Mouse (Mus musculus) limb, embryonic 13.5 days (tissue): ENCODE data around the gene Tmem91. TPM values are rescaled to one million over a fixed set of nuclear protein-coding genes. Genes with fewer than 3 reads are reported as not detected.
"Not testable (repeated sequence)": the region's sequence is repeated elsewhere in the genome, so short reads cannot be mapped to it uniquely, and the experiment has no call there.

Source experiments
- ATAC-seq: fragments of 200-750 bp; cut with Nextera tagmentation; 2 replicates; pipeline ENCODE4 v1.8.0; 2017; ENCODE audit warnings: low read depth, moderate number of reproducible peaks, moderate TSS enrichment; ENCODE audit not compliant: low FRiP score
- H3K27ac ChIP-seq: fragments of 300-500 bp; sonication (generic); 2 replicates; pipeline ENCODE4 v1.5.1; 2015; ENCODE audit warnings: inconsistent platforms, mild to moderate bottlenecking, moderate library complexity
- H3K27me3 ChIP-seq: fragments of 300-500 bp; sonication (generic); 2 replicates; pipeline ENCODE4 v1.6.1; 2015; ENCODE audit warnings: mild to moderate bottlenecking, inconsistent platforms
- H3K36me3 ChIP-seq: fragments of 300-500 bp; sonication (generic); 2 replicates; pipeline ENCODE4 v1.6.1; 2015; ENCODE audit warnings: inconsistent platforms, mild to moderate bottlenecking, moderate library complexity
- H3K4me1 ChIP-seq: fragments of 300-500 bp; sonication (generic); 2 replicates; pipeline ENCODE4 v1.6.1; 2015; ENCODE audit warnings: inconsistent platforms
- H3K4me2 ChIP-seq: fragments of 300-500 bp; sonication (generic); replicated peaks from 2 replicates; pipeline ENCODE4 v1.6.1; 2015; ENCODE audit warnings: inconsistent platforms, mild to moderate bottlenecking, moderate library complexity
- H3K4me3 ChIP-seq: fragments of 300-500 bp; sonication (generic); 2 replicates; pipeline ENCODE4 v1.5.1; 2015; ENCODE audit warnings: moderate library complexity, mild to moderate bottlenecking, inconsistent platforms
- H3K9ac ChIP-seq: fragments of 300-500 bp; sonication (generic); 2 replicates; pipeline ENCODE4 v1.6.1; 2015; ENCODE audit warnings: mild to moderate bottlenecking, inconsistent platforms
- H3K9me3 ChIP-seq: fragments of 300-500 bp; sonication (generic); 2 replicates; pipeline ENCODE4 v1.6.1; 2016; ENCODE audit warnings: inconsistent platforms
- WGBS: fragments of 180-500 bp; shearing (Covaris S2); methylation state at CpG from one replicate; pipeline ENCODE4 v1.1.7; 2015; 5-methylcytosine and 5-hydroxymethylcytosine counted together
- polyA plus RNA-seq: library from polyadenylated mRNA; unstranded; fragments of >200 nt; fragmentation: Nextera tagmentation; extraction: Ambion mirVana; gene quantifications from 2 replicates; pipeline ENCODE4 v1.2.1, GENCODE M21; 2015

Gene Tmem91
- polyA plus RNA-seq = 3.7 and 4.9 TPM in 2 replicates

DNA sequence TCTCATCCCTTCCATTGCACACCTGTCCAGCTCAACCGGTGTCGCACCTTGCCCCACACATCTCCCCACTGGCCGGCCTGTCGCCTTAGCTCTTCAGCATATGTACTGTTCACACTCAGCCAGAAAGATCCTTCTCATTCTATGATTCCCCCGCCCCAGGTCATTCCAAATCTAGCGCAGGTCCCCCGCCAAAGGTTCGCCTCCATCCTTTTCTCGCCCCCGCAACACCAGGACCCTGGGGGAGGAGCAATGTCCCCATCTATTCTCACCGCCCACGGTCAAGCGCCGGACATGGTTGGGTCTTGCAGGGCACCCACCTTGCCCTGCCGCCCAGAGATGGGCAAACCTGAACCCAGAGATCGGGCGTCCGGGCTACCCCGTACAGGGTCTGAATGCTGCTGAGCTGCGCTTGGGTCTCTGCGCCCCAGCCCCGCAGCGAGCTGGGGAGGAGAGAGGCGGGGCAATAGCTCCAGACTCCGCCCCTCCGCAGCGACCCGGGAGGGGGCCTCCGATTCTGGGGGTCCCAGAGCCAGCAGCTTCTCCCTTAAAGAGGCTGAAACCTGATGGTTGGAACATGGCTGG is at the start of gene Tmem91:
Tmem91 (minus strand) TSS at position 448 of the 582 bp plus-strand sequence.
- Histone ChIP-seq H3K4me3 (peak within 1 kb of the TSS; percentile 40), H3K36me3 (0 out of 2 replicates have a peak, but pooled peaks cover under 1% of the 10 kb centered on the region), H3K9ac (peak within 1 kb of the TSS; percentile 55), H3K27ac (no peak within 1 kb of the TSS), H3K4me2 (peak within 1 kb of the TSS; percentile 68), H3K9me3 (0 out of 2 replicates have a peak, but pooled peaks cover 4% of the 10 kb centered on the region), H3K4me1 (peaks cover 13% of the 10 kb centered on the region), H3K27me3 (peaks cover 53% of the 10 kb centered on the region)
- WGBS = 2% methylated on average over 29 of the region's 29 CpGs
- no peak for ATAC-seq

DNA sequence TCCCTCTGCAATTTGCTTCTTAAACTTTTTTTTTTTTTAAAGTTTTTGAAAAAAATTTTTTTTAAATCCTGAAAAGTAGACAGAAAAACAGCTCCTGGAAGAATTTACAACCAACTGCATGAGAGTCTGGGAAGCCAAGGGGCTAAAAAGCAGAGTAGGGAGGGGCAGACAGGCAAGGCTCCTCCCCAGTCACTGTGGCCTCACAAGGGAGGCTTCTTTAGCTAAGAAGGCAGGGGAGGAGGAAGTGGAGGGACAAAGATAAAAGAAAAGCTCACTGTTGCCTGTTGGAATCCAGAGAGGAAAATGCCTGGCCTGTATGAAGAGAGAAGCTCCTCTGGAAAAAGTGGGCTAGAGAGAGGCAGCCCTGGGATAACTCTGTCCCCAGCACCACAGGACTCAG is 46.8 kb upstream of the Tmem91 start:
- ATAC-seq = not testable (repeated sequence)
- peaks cover 65% of the 10 kb centered on the region for H3K36me3 ChIP-seq

DNA sequence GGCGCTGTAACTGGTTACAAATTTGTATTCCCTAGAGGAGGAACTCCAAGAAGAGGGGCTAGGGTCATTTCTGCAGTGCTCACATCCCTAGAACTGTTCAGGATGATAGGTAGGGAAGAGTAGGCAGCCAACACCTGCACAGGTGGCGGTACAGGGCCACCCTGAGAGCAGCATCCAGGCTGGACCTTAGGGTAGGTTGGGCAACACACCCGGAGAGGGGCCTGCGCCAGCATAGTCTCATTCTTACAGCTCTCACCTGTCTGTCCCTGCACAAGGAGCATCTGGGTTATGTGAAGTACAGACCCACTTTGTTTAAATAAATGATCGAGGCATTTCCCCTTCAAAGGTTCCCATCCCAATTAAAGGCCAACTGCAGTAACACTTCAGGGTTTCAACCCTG is 45.8 kb upstream of the Tmem91 start:
- Histone ChIP-seq H3K4me1 (peaks cover 18% of the 10 kb centered on the region), H3K9ac (no peak overlapping the region), H3K4me2 (no peak overlapping the region), H3K4me3 (no peak overlapping the region), H3K9me3 (no peaks in the 10 kb centered on the region), H3K27me3 (no peaks in the 10 kb centered on the region), H3K27ac (no peak overlapping the region), H3K36me3 (peaks cover 59% of the 10 kb centered on the region)
- 90% methylated on average over 5 of the region's 5 CpGs for WGBS
- no peak for ATAC-seq

More for the DNA sequence above, 46.8 kb upstream of the Tmem91 start:
- H3K4me3 ChIP-seq, H3K27me3 ChIP-seq, H3K9ac ChIP-seq, H3K4me2 ChIP-seq, H3K27ac ChIP-seq, H3K9me3 ChIP-seq: not testable (repeated sequence)
- peaks cover 18% of the 10 kb centered on the region for H3K4me1 ChIP-seq

DNA sequence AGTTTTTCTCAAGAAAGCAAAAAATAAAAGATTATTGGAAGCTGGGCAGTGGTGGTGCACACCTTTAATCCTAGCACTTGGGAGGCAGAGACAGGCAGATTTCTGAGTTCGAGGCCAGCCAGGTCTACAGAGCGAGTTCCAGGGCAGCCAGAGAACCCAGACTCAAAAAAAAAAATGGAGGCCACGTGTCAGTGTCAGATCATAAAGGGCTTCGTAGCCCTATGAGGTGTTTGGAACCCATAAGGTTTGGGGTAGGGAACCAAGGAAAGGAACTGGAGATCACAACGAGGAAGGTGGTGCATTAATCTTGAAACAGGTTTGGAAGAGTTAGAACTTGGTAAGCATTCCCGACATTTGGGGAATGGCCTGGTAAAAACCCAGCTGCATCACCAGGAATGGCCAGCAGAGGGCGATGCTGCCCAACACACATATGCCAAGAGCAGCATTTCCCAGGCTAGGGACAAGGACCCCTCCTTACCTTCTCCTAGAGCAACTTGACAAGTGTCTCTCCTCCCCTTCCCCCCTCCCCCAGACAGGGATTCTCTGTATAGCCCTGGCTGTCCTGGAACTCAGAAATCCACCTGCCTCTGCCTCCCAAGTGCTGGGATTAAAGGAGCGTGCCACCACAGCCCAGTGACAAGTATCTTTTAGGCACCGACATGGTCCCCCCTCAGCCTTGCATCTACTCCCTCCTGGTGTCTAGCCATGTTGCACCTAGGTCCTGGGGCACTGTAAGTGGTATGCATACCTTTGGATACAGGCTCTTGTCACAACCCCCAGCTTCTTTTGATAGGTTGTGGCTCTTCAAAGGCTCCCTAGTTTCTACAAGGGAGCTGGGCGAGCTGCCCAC is 45.0 kb upstream of the Tmem91 start:
- Histone ChIP-seq H3K36me3 (peaks cover 59% of the 10 kb centered on the region), H3K27ac (peak overlapping the region; percentile 49; the same call in 1 of the 2 replicates), H3K4me2 (peak overlapping the region; percentile 90), H3K9ac (no peak overlapping the region), H3K9me3 (no peaks in the 10 kb centered on the region), H3K27me3 (no peaks in the 10 kb centered on the region), H3K4me3 (peak overlapping the region; percentile 66; the same call in 1 of the 2 replicates), H3K4me1 (peaks cover 18% of the 10 kb centered on the region)
- 0 out of 2 replicates have a peak, but pooled peaks have one; percentile 39 for ATAC-seq
- 61% methylated on average over 10 of the region's 10 CpGs for WGBS

DNA sequence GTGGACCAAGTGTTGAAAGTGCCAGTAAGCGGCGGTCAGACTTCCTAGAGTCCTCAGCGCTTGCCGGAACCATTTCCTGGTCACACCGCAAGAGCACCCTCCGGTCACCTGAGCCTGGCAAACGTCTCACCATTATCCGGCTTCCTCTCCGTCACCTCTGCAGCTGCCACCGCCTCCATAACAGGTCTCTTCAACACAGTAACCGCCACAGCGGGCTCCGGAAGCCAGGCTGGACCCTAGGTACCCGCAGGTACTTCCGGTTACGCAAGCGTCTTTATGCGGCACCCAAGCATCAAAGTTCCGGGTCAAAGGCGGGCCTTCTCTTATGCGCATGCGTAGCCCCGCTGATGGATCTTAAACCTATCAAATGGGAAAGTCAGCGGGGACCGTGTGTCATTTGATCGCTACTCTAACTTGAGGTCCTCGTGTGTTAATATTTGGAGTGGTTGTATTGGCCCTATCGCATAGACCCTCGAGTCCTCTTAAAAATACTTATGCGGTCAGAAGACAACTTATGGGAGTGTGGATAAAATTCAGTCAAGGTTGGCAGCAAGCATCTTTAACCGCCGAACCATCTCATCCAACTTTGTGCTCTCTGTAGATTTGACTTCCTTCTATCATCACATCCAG is 43.9 kb upstream of the Tmem91 start, which contains the start of gene Ccdc97:
Ccdc97 (minus strand) TSS at position 301 of the 630 bp plus-strand sequence.
- Histone ChIP-seq H3K4me3 (peak within 1 kb of the TSS; percentile 66), H3K27me3 (no peaks in the 10 kb centered on the region), H3K36me3 (peaks cover 59% of the 10 kb centered on the region), H3K9ac (peak within 1 kb of the TSS; percentile 74), H3K4me2 (peak within 1 kb of the TSS; percentile 90), H3K9me3 (no peaks in the 10 kb centered on the region), H3K4me1 (peaks cover 18% of the 10 kb centered on the region), H3K27ac (peak within 1 kb of the TSS; percentile 69; the same call in 1 of the 2 replicates)
- 4% methylated on average over 32 of the region's 32 CpGs for WGBS
- peak; percentile 82 for ATAC-seq

DNA sequence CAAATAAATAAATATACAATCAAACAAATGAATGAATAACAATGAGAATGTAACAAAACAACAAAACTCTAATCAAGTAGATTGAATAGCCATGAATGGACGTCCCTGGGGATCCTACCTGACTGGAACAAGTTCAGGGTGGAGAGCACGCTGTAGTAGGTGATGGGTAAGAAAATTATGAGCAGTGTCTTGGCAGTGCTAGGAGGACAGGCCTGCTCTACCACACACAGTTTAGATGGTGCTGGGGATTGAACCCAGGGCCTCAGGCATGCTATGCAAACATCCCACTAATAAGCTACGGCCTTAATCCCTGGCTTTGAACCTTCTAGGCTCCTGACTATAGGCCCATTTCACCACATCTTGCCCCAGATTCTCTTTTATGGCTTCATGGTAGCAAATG is 42.5 kb upstream of the Tmem91 start:
- ATAC-seq = no peak
- Histone ChIP-seq H3K4me1 (peaks cover 20% of the 10 kb centered on the region), H3K27ac (no peak overlapping the region), H3K9me3 (no peaks in the 10 kb centered on the region), H3K27me3 (no peaks in the 10 kb centered on the region), H3K4me3 (peak overlapping the region; percentile 66), H3K9ac (peak overlapping the region; percentile 74), H3K4me2 (peak overlapping the region; percentile 90), H3K36me3 (peaks cover 59% of the 10 kb centered on the region)
- WGBS = 91% methylated on average over 3 of the region's 3 CpGs

DNA sequence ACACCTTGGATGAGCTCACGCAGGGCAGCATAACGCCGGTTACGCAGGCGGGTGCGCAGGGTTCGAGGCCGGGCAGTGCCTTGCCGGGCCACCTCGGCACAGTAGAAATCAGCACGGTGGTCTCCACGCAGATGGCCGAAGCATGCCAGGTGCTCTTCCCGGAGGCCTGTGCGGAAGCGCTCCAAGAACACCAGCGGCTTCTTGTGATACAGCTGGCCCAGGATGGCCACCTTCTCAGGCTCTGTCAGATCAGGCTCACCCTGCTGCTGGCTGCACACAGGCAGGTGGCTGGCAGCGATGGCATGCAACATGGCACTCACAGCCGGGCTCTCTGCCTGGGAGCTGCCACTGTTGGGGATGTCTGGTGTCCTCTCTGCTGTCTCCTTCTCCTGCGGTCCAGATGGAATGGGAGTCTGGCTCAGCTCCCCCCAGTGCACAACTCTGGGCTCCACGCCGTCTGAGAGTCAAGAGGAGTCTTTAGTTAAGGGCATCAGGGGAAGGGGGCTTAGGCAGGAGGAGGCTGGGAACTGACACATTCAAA is 40.8 kb upstream of the Tmem91 start:
- WGBS = 93% methylated on average over 22 of the region's 22 CpGs

DNA sequence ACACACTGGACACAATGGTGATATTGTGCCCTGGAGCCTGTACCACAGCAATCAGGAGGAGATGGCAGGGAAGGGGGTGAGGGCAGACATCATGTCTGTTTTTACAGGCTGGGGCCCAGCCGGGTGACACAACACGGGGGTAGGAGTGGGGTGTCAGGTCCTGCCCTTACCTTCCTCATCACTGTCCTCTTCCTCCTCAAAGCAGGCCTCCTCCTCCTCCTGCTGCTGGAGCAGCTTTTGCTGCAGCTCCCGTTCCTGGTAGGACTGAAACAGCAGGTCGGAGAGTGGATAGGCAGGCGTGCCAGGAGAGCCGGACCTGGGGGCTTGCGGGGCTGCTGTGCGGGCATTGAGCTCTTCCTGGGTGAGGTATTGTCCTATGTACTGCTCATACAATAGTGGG is 39.6 kb upstream of the Tmem91 start:
- no peaks in the 10 kb centered on the region for H3K27me3 ChIP-seq
- no peak overlapping the region for H3K4me2 ChIP-seq
- H3K27ac ChIP-seq = no peak overlapping the region
- ATAC-seq = no peak
- no peak overlapping the region for H3K9ac ChIP-seq
- no peaks in the 10 kb centered on the region for H3K9me3 ChIP-seq
- no peak overlapping the region for H3K4me3 ChIP-seq
- peaks cover 43% of the 10 kb centered on the region for H3K36me3 ChIP-seq
- peaks cover 48% of the 10 kb centered on the region for H3K4me1 ChIP-seq
- WGBS = 90% methylated on average over 8 of the region's 8 CpGs

More for the DNA sequence above, 40.8 kb upstream of the Tmem91 start:
- Histone ChIP-seq H3K36me3 (peaks cover 50% of the 10 kb centered on the region), H3K4me2 (no peak overlapping the region), H3K27ac (no peak overlapping the region), H3K27me3 (no peaks in the 10 kb centered on the region), H3K4me1 (peaks cover 37% of the 10 kb centered on the region), H3K9me3 (no peaks in the 10 kb centered on the region), H3K4me3 (no peak overlapping the region), H3K9ac (no peak overlapping the region)
- ATAC-seq = no peak

DNA sequence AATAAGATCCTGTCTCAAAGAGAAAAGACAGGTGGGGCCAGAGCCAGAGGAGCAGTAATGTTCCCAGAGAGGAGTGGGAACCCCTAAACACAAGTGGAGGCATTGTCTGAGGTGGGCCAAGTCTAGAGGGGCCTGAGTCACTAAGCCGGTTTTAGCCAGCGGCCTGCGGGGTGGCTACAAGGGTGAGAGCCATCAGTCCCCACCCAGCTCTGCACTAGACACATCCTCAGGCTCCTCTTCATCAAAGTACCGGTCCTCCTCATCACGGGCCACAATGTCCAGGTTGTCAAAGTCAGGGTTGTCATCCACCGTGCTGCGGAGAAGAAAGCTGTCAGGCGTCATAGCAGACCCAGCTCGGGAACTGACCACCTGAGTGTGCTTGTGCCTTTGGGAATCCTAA is 37.8 kb upstream of the Tmem91 start:
- no peak for ATAC-seq
- Histone ChIP-seq H3K36me3 (peaks cover 43% of the 10 kb centered on the region), H3K9ac (0 out of 2 replicates have a peak overlapping the region, but pooled peaks have one; percentile 56), H3K4me2 (no peak overlapping the region), H3K9me3 (no peaks in the 10 kb centered on the region), H3K4me3 (no peak overlapping the region), H3K27ac (peak overlapping the region; percentile 28; the same call in 1 of the 2 replicates), H3K4me1 (peaks cover 46% of the 10 kb centered on the region), H3K27me3 (no peaks in the 10 kb centered on the region)
- 89% methylated on average over 9 of the region's 9 CpGs for WGBS

DNA sequence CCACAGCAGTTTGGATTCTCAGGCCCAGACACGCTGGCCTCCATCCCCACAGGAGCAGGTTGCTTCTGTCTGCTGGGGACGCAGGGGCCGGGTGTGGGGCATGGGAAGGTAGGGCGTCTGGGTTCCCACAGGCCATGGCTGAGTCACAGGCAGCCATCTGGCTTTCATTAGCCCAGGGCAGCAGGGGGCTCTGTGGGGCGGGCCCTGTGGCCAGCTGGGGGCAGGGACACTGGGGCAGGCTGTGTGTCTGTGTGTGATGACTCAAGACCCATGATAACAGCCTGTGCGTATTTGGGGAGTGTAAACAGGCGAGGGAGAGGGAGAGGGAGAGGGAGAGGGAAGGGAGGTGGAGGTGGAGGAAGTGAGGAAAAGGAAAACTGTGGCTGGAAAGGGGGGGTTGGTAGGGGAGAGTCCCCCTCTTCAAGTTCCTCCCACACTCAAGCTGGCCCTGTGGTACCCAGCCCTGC is 36.8 kb upstream of the Tmem91 start:
- H3K27me3 ChIP-seq = no peaks in the 10 kb centered on the region

DNA sequence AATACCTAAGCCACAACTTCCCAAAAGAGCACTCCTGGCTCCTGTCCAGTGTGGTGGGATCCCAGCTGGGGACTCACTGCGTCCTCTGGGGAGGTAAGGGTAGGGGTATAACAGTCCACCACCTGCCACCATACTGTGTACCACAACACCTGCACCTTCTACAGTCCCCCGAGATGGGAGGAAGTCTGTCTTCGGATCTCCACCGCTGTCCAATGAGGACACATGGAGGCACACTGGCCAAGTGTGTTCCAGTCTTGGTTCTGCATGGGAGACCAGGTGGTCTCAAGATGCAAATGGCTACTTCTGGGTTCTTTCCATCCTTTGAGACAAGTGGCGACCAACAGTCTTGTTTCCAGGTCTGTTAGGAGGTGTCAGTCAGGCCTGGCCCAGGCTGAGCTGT is 36.2 kb upstream of the Tmem91 start:
- Histone ChIP-seq H3K27ac (peak overlapping the region; percentile 33; the same call in 1 of the 2 replicates), H3K4me3 (no peak overlapping the region), H3K4me1 (peaks cover 43% of the 10 kb centered on the region), H3K9ac (no peak overlapping the region; the same call in 1 of the 2 replicates), H3K4me2 (no peak overlapping the region), H3K27me3 (no peaks in the 10 kb centered on the region), H3K36me3 (peaks cover 43% of the 10 kb centered on the region), H3K9me3 (no peaks in the 10 kb centered on the region)
- 0 out of 2 replicates have a peak, but pooled peaks have one; percentile 24 for ATAC-seq
- WGBS = 50% methylated on average over 5 of the region's 5 CpGs

More for the DNA sequence above, 36.8 kb upstream of the Tmem91 start:
- Histone ChIP-seq H3K4me3 (no peak overlapping the region), H3K27ac (peak overlapping the region; percentile 33; the same call in 1 of the 2 replicates), H3K4me2 (no peak overlapping the region), H3K9me3 (no peaks in the 10 kb centered on the region), H3K4me1 (peaks cover 43% of the 10 kb centered on the region), H3K9ac (peak overlapping the region; percentile 56; the same call in 1 of the 2 replicates), H3K36me3 (peaks cover 43% of the 10 kb centered on the region)
- no peak for ATAC-seq
- WGBS = 4% methylated on average over 7 of the region's 7 CpGs
